18 mouse cellular contexts compared by ENCODE assay signal in genomic region chr1:192677236-192677635, GRCm38 (mm10).
DNase-seq lines count a peak whose midpoint lies in the region; ATAC-seq and TF ChIP-seq lines count a peak whose summit lies in the region.
"Had no signal": no experiment of that assay in that cellular context is flagged by ENCODE, and none has a peak within 500 bp of the region (broad histone marks: within the 10 kb centered on the region; RNA-seq: fewer than 3 reads in every experiment).

No protein-coding gene starts in this region.

- 80% methylated on average over 5 of the region's 5 CpGs for WGBS in hindbrain, postnatal 0 days
- 70% methylated on average over 5 of the region's 5 CpGs for WGBS in hindbrain, embryonic 16.5 days
- WGBS in neural tube, embryonic 15.5 days: 81% methylated on average over 5 of the region's 5 CpGs

- no peak overlapping the region for H3K4me3 ChIP-seq in hindbrain, postnatal 0 days (ENCODE audit: low read length)
- no peak overlapping the region for H3K4me3 ChIP-seq in hindbrain, embryonic 16.5 days (ENCODE audit: low read length)
- no peak overlapping the region for H3K4me3 ChIP-seq in neural tube, embryonic 15.5 days (replicated peaks)
- H3K4me3 ChIP-seq: embryonic facial prominence, embryonic 12.5 days; forebrain, embryonic 13.5 days; heart, embryonic 12.5 days; hindbrain, embryonic 15.5 days had no signal

- no peaks in the 10 kb centered on the region for H3K9me3 ChIP-seq in hindbrain, postnatal 0 days (ENCODE audit: low read length)
- H3K9me3 ChIP-seq in hindbrain, embryonic 16.5 days (ENCODE audit: control insufficient read depth, low read length): peaks cover 2% of the 10 kb centered on the region; the same call in 1 of the 2 replicates
- no peaks in the 10 kb centered on the region for H3K9me3 ChIP-seq in neural tube, embryonic 15.5 days (replicated peaks)
- H3K9me3 ChIP-seq: embryonic facial prominence, embryonic 12.5 days; forebrain, embryonic 13.5 days; hindbrain, embryonic 15.5 days had no signal

- DNase-seq in hindbrain, postnatal 0 days (ENCODE audit: low spot score): no peak
- no peak for DNase-seq in neural tube, embryonic 10.5 days (ENCODE audit: extremely low spot score, low spot score)
- DNase-seq in Muller cell, postnatal 12 days (ENCODE audit: inconsistent ontology term): peak; percentile 13
- DNase-seq in brain, embryonic 14.5 days (ENCODE audit: low read depth): peak; percentile 27
- DNase-seq: adrenal gland, postnatal 25 days; cerebellum, adult 11 months; cerebellum, adult 9-10 months; cerebellum, postnatal 25 days; forebrain, postnatal 0 days; gastrocnemius, postnatal 14 days; heart, postnatal 36 days had no signal

- no peaks in the 10 kb centered on the region for H3K36me3 ChIP-seq in hindbrain, postnatal 0 days (ENCODE audit: insufficient read depth, low read length)
- no peaks in the 10 kb centered on the region for H3K36me3 ChIP-seq in hindbrain, embryonic 16.5 days (ENCODE audit: control insufficient read depth, insufficient read depth, low read length)
- no peaks in the 10 kb centered on the region for H3K36me3 ChIP-seq in neural tube, embryonic 15.5 days
- H3K36me3 ChIP-seq: hindbrain, embryonic 15.5 days had no signal

- no peaks in the 10 kb centered on the region for H3K4me1 ChIP-seq in hindbrain, postnatal 0 days (ENCODE audit: insufficient read depth, low read length)
- no peaks in the 10 kb centered on the region for H3K4me1 ChIP-seq in hindbrain, embryonic 16.5 days (ENCODE audit: control insufficient read depth, insufficient read depth, low read depth, low read length)
- peaks cover 24% of the 10 kb centered on the region for H3K4me1 ChIP-seq in neural tube, embryonic 15.5 days
- H3K4me1 ChIP-seq: embryonic facial prominence, embryonic 12.5 days; heart, embryonic 12.5 days had no signal

- no peak for TF ChIP-seq POLR2A in brain, embryonic 14.5 days (IDR thresholded peaks at IDR 0.05; ENCODE audit: borderline replicate concordance, extremely low read depth, insufficient read depth, insufficient read length, poor library complexity, severe bottlenecking)

- TF ChIP-seq CTCF in hindbrain, postnatal 0 days (IDR thresholded peaks at IDR 0.05; ENCODE audit: low read depth): no peak
- no peak for TF ChIP-seq CTCF in brain, embryonic 14.5 days (IDR thresholded peaks at IDR 0.05; ENCODE audit: borderline replicate concordance, extremely low read depth, insufficient read depth, insufficient read length)

- no peak overlapping the region for H3K27ac ChIP-seq in hindbrain, postnatal 0 days
- no peak overlapping the region for H3K27ac ChIP-seq in hindbrain, embryonic 16.5 days (ENCODE audit: low read depth, low read length)
- 0 out of 2 replicates have a peak overlapping the region, but pooled peaks have one; percentile 8 for H3K27ac ChIP-seq in neural tube, embryonic 15.5 days (replicated peaks)
- H3K27ac ChIP-seq: embryonic facial prominence, embryonic 12.5 days; forebrain, embryonic 13.5 days; hindbrain, embryonic 15.5 days had no signal

- H3K9ac ChIP-seq in hindbrain, postnatal 0 days (replicated peaks; ENCODE audit: low read length): no peak overlapping the region
- no peak overlapping the region for H3K9ac ChIP-seq in hindbrain, embryonic 16.5 days (ENCODE audit: low read depth, low read length)
- no peak overlapping the region for H3K9ac ChIP-seq in neural tube, embryonic 15.5 days (replicated peaks)
- H3K9ac ChIP-seq: embryonic facial prominence, embryonic 12.5 days; forebrain, embryonic 13.5 days; forebrain, postnatal 0 days; heart, embryonic 12.5 days; hindbrain, embryonic 15.5 days had no signal

- no peaks in the 10 kb centered on the region for H3K27me3 ChIP-seq in hindbrain, postnatal 0 days (ENCODE audit: insufficient read depth, low read length)
- no peaks in the 10 kb centered on the region for H3K27me3 ChIP-seq in hindbrain, embryonic 16.5 days (replicated peaks; ENCODE audit: control insufficient read depth, insufficient read depth, low read length)
- H3K27me3 ChIP-seq in neural tube, embryonic 15.5 days (replicated peaks): no peaks in the 10 kb centered on the region
- H3K27me3 ChIP-seq: embryonic facial prominence, embryonic 12.5 days; forebrain, embryonic 13.5 days; heart, embryonic 12.5 days; hindbrain, embryonic 15.5 days had no signal

- H3K4me2 ChIP-seq in hindbrain, postnatal 0 days (ENCODE audit: low read depth, low read length): no peak overlapping the region
- no peak overlapping the region for H3K4me2 ChIP-seq in hindbrain, embryonic 16.5 days (ENCODE audit: low read length)
- H3K4me2 ChIP-seq in neural tube, embryonic 15.5 days: no peak overlapping the region
- H3K4me2 ChIP-seq: embryonic facial prominence, embryonic 12.5 days; forebrain, embryonic 13.5 days; heart, embryonic 12.5 days; hindbrain, embryonic 15.5 days had no signal

- ATAC-seq in hindbrain, postnatal 0 days: peak; percentile 29; the same call in 1 of the 2 replicates
- ATAC-seq in hindbrain, embryonic 16.5 days: no peak
- peak; percentile 21; the same call in 1 of the 2 replicates for ATAC-seq in neural tube, embryonic 15.5 days (ENCODE audit: low FRiP score)
- no peak for ATAC-seq in erythroblast, adult 5-6 weeks (replicated peaks; ENCODE audit: low FRiP score, poor library complexity, severe bottlenecking)
- ATAC-seq: forebrain, embryonic 13.5 days; forebrain, postnatal 0 days had no signal

Comparison
In these comparisons a context has a peak if more than half of its experiments do, and no peak if none do; other contexts are left out.
1. ATAC-seq: peak in hindbrain, postnatal 0 days (single experiment) and neural tube, embryonic 15.5 days (single experiment); none in hindbrain, embryonic 16.5 days (single experiment) and erythroblast, adult 5-6 weeks (single experiment).
2. DNase-seq: peak in Muller cell, postnatal 12 days (single experiment) and brain, embryonic 14.5 days (single experiment); none in hindbrain, postnatal 0 days (single experiment) and neural tube, embryonic 10.5 days (single experiment).